Mouse (Mus musculus) olfactory bulb, adult 2 months (tissue): ENCODE measurements at regions not wholly inside any gene's neighbourhood (a gene's known extent, or its start where the extent isn't known, plus 50 kb on each side); places are given as distances from the start of the nearest gene placed in this dataset.

ENCODE experiments used
- CTCF ChIP-seq: fragments of 200-500 bp; IDR thresholded peaks from 2 replicates; pipeline ENCODE4 v1.5.1; 2012; ENCODE audit warnings: low read depth, mild to moderate bottlenecking, low read length, moderate library complexity; ENCODE audit not compliant: insufficient read depth
- POLR2A ChIP-seq: fragments of 200-500 bp; IDR thresholded peaks from 2 replicates; pipeline ENCODE4 v1.6.1; 2012; ENCODE audit warnings: mild to moderate bottlenecking, low read depth, low read length, moderate library complexity; ENCODE audit not compliant: insufficient read depth

DNA sequence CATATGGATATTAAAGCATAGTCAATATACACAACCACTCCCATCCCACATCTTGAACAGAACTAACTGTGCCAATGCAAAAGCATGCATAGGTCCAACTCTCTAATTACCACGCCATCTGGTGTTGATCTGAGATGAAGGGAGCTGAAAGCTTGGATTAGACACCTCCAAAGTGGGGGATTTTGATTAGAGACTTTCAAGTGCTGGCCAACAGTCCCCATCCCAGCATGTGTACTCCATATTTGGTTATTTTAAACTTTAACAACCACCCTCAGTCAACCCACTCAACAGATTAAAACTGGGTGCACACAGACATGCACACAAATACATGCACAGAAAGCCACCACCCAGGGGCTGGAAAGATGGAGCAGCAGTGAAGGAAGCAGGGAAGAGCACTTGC is 366.9 kb upstream of the Intu start:
- no peak for TF ChIP-seq CTCF
- no peak for TF ChIP-seq POLR2A
